Mouse (Mus musculus): ENCODE data around the gene Pik3r1. TPM values are rescaled to one million over a fixed set of nuclear protein-coding genes. Genes with fewer than 3 reads are reported as not detected.

The Pik3r1 gene
- total and polyA plus RNA-seq, 2 experiments: 12.2 to 38.4 TPM

DNA sequence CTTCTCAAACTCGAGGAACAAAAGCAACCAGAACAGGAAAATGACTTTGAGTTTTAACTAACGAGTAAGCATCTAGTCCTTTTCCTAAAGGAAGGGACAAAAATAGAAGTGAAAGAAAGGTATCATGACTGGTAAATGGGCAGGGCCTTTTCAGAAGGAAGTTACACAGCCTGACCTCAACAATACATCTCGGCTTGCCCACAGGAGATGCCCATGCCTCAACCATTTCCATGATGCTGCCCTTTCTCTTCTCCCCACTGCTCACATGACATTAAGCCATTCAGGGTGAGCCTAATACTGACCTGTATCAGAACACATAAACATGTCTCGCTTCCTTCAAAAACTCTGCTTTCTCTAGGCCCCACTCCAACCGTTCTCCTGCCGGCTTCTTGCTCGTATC is 33.8 kb downstream of the Pik3r1 start:
- DNase-seq (ENCODE audit: extremely low read depth, low read depth, low spot score): no peak
- Histone ChIP-seq H3K27ac (replicated peaks; ENCODE audit: insufficient read depth, low read depth, low read length) (no peak overlapping the region), H3K4me1 (ENCODE audit: control insufficient read depth, insufficient read depth, low read length) (peaks cover 29% of the 10 kb centered on the region), H3K27me3 (ENCODE audit: control insufficient read depth, insufficient read depth, low read length) (no peaks in the 10 kb centered on the region), H3K4me3 (ENCODE audit: insufficient read depth, low read depth, low read length) (no peak overlapping the region), H3K9ac (ENCODE audit: low read depth, low read length) (no peak overlapping the region), H3K79me2 (ENCODE audit: control insufficient read depth, insufficient read depth, low read length) (peaks cover 41% of the 10 kb centered on the region), H3K36me3 (ENCODE audit: control insufficient read depth, insufficient read depth, low read length) (no peaks in the 10 kb centered on the region)
- TF ChIP-seq CTCF (IDR thresholded peaks at IDR 0.05; ENCODE audit: low read depth, low read length): no peak
- TF ChIP-seq POLR2A (IDR thresholded peaks at IDR 0.05; ENCODE audit: extremely low read depth, insufficient read depth, low read length): no peak
- 78% methylated on average over 7 of the region's 7 CpGs for WGBS

DNA sequence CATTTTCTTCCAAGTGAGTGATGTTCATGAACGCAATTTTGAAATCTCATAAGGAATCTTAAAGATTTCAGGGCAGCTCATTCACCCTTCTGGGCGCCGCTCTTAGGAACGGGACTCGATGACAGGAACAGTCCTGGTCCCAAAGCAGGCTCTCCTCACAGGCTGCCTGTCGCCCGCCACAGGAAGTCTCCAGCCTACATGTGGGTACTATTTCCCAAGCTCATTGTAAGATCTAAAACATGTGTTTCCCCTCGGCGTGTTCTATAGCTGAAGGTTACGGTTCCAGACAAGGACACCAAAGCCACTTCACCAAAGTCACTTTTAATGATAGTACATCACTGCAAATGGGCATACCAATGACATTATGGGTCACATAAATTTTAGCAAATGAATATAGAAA is 35.3 kb downstream of the Pik3r1 start:
- Histone ChIP-seq H3K4me3 (ENCODE audit: insufficient read depth, low read depth, low read length) (no peak overlapping the region), H3K27me3 (ENCODE audit: control insufficient read depth, insufficient read depth, low read length) (no peaks in the 10 kb centered on the region), H3K27ac (replicated peaks; ENCODE audit: insufficient read depth, low read depth, low read length) (no peak overlapping the region), H3K36me3 (ENCODE audit: control insufficient read depth, insufficient read depth, low read length) (no peaks in the 10 kb centered on the region), H3K9ac (ENCODE audit: low read depth, low read length) (no peak overlapping the region), H3K4me1 (ENCODE audit: control insufficient read depth, insufficient read depth, low read length) (peaks cover 32% of the 10 kb centered on the region), H3K79me2 (ENCODE audit: control insufficient read depth, insufficient read depth, low read length) (peaks cover 46% of the 10 kb centered on the region)
- 82% methylated on average over 10 of the region's 10 CpGs for WGBS
- no peak for TF ChIP-seq POLR2A (IDR thresholded peaks at IDR 0.05; ENCODE audit: extremely low read depth, insufficient read depth, low read length)
- TF ChIP-seq CTCF (IDR thresholded peaks at IDR 0.05; ENCODE audit: low read depth, low read length): no peak
- no peak for DNase-seq (ENCODE audit: extremely low read depth, low read depth, low spot score)

DNA sequence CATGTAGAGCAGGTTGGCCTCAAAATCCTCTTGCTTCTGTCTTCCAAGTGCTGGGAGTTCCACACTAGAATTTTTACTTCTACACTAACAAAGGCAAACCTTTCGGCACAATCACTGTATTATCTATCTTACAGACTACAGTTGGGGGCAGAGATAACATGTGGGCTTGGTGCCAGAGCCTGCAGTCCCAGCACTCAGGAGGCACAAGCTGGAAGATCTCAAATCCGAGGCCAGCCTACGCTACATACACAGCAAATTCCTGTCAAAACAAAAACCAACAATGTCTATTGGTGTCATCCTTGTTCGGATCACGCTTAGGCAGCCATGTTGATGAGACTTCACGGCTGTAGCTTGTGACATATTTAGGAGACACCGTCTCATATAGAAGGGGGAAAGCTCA is 36.2 kb downstream of the Pik3r1 start:
- Histone ChIP-seq H3K9ac (ENCODE audit: low read depth, low read length) (no peak overlapping the region), H3K27ac (replicated peaks; ENCODE audit: insufficient read depth, low read depth, low read length) (no peak overlapping the region), H3K27me3 (ENCODE audit: control insufficient read depth, insufficient read depth, low read length) (no peaks in the 10 kb centered on the region), H3K4me1 (ENCODE audit: control insufficient read depth, insufficient read depth, low read length) (peaks cover 27% of the 10 kb centered on the region), H3K4me3 (ENCODE audit: insufficient read depth, low read depth, low read length) (no peak overlapping the region), H3K79me2 (ENCODE audit: control insufficient read depth, insufficient read depth, low read length) (peaks cover 45% of the 10 kb centered on the region), H3K36me3 (ENCODE audit: control insufficient read depth, insufficient read depth, low read length) (no peaks in the 10 kb centered on the region)
- no peak for DNase-seq (ENCODE audit: extremely low read depth, low read depth, low spot score)
- TF ChIP-seq CTCF (IDR thresholded peaks at IDR 0.05; ENCODE audit: low read depth, low read length) (no peak), POLR2A (IDR thresholded peaks at IDR 0.05; ENCODE audit: extremely low read depth, insufficient read depth, low read length) (no peak)
- WGBS: 80% methylated on average over 7 of the region's 7 CpGs

DNA sequence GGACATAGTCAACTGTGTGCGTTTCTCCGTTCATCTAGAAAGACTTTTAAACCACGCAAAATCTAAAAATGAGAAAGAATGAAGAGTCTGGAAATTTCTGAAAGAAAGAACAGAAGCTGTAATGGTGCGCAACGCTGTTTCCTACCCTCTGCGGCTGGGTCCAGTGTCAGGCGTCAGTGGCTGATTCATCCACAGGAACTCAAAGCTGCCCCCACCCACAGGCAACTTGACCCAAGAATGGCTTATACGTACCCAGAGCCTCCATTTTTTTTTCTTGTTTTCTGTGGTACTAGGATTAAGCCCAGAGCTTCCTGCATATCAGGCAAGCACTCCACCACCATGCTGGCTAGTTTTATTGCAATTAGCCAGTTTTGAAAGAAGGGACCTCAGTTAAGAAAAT is 37.7 kb downstream of the Pik3r1 start:
- 74% methylated on average over 8 of the region's 8 CpGs for whole genome bisulfite sequencing

DNA sequence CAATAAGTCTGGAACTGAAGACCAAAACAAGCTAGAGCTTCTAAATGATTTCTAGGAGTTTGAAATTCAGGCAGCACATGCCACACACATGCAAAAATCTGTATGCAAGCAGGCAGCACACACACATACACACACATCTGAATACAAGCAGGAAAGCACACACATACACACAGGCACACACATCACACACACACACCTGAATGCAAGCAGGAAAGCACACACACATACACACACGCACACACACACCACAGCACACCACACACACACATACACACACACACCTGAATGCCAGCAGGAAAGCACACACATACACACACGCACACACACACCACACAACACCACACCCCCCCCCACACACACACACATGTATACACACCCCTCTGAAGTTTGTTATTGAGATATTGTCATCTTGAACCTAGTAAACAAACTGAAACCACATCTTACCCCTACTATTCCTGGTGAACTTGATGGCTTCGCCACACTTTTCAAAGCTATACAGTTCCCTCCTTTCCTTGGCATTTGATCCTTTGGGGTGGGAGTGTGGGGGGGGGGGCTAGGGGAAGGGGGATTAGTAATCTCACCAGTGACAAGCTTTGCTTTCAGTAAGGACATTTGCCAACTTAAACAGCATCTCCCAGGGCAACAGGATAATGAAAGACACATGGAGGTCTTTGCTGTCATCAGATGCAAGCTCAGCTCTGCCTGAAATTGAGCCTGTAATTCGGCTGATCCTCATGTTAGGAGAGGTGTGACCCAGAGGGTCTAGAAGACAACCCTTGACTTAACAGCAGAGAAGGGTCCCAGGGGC is 38.6 kb downstream of the Pik3r1 start:
- no peak for DNase-seq (ENCODE audit: extremely low read depth, low read depth, low spot score)
- 67% methylated on average over 4 of the region's 4 CpGs for WGBS
- Histone ChIP-seq H3K27ac (replicated peaks; ENCODE audit: insufficient read depth, low read depth, low read length) (no peak overlapping the region; the same call in 1 of the 2 replicates), H3K4me3 (ENCODE audit: insufficient read depth, low read depth, low read length) (no peak overlapping the region), H3K4me1 (ENCODE audit: control insufficient read depth, insufficient read depth, low read length) (peaks cover 25% of the 10 kb centered on the region), H3K36me3 (ENCODE audit: control insufficient read depth, insufficient read depth, low read length) (no peaks in the 10 kb centered on the region), H3K79me2 (ENCODE audit: control insufficient read depth, insufficient read depth, low read length) (peaks cover 42% of the 10 kb centered on the region), H3K9ac (ENCODE audit: low read depth, low read length) (no peak overlapping the region; the same call in 1 of the 2 replicates), H3K27me3 (ENCODE audit: control insufficient read depth, insufficient read depth, low read length) (no peaks in the 10 kb centered on the region)
- TF ChIP-seq CTCF (IDR thresholded peaks at IDR 0.05; ENCODE audit: low read depth, low read length): no peak
- no peak for TF ChIP-seq POLR2A (IDR thresholded peaks at IDR 0.05; ENCODE audit: extremely low read depth, insufficient read depth, low read length)

More for the DNA sequence above, 37.7 kb downstream of the Pik3r1 start:
- peaks cover 22% of the 10 kb centered on the region for H3K4me1 ChIP-seq (ENCODE audit: control insufficient read depth, insufficient read depth, low read length)
- no peaks in the 10 kb centered on the region for H3K27me3 ChIP-seq (ENCODE audit: control insufficient read depth, insufficient read depth, low read length)
- no peak for DNase-seq (ENCODE audit: extremely low read depth, low read depth, low spot score)
- H3K36me3 ChIP-seq (ENCODE audit: control insufficient read depth, insufficient read depth, low read length): no peaks in the 10 kb centered on the region
- H3K4me3 ChIP-seq (ENCODE audit: insufficient read depth, low read depth, low read length): no peak overlapping the region
- TF ChIP-seq POLR2A (IDR thresholded peaks at IDR 0.05; ENCODE audit: extremely low read depth, insufficient read depth, low read length) (no peak), CTCF (IDR thresholded peaks at IDR 0.05; ENCODE audit: low read depth, low read length) (no peak)
- H3K27ac ChIP-seq (replicated peaks; ENCODE audit: insufficient read depth, low read depth, low read length): no peak overlapping the region
- H3K79me2 ChIP-seq (ENCODE audit: control insufficient read depth, insufficient read depth, low read length): peaks cover 42% of the 10 kb centered on the region
- no peak overlapping the region for H3K9ac ChIP-seq (ENCODE audit: low read depth, low read length)

DNA sequence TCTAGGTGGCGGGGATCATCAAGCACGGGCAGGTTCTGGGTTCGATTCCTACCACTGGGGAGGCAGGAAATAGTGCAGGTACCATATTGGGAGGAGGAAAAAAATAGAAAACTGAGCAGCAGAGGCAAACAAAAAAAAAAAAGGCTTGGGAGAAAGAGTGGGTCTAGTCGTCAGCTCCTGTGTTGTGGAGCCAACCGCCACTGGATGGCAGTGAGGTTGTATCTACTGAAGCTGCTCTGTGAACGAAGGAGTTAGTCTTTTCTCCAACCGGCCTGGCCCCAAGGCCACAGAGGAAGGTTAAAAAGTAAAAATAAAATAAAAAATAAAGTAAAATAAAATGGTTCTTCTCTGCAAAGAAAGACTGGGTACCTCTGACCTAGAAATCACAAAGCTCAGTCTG is 39.2 kb downstream of the Pik3r1 start:
- TF ChIP-seq POLR2A (IDR thresholded peaks at IDR 0.05; ENCODE audit: extremely low read depth, insufficient read depth, low read length): no peak
- peak; percentile 66 for TF ChIP-seq CTCF (IDR thresholded peaks at IDR 0.05; ENCODE audit: low read depth, low read length)
- Histone ChIP-seq H3K27me3 (ENCODE audit: control insufficient read depth, insufficient read depth, low read length) (no peaks in the 10 kb centered on the region), H3K36me3 (ENCODE audit: control insufficient read depth, insufficient read depth, low read length) (no peaks in the 10 kb centered on the region), H3K27ac (replicated peaks; ENCODE audit: insufficient read depth, low read depth, low read length) (peak overlapping the region; percentile 13; the same call in 1 of the 2 replicates), H3K4me1 (ENCODE audit: control insufficient read depth, insufficient read depth, low read length) (peaks cover 31% of the 10 kb centered on the region), H3K9ac (ENCODE audit: low read depth, low read length) (no peak overlapping the region), H3K79me2 (ENCODE audit: control insufficient read depth, insufficient read depth, low read length) (peaks cover 45% of the 10 kb centered on the region), H3K4me3 (ENCODE audit: insufficient read depth, low read depth, low read length) (no peak overlapping the region)
- 45% methylated on average over 7 of the region's 7 CpGs for WGBS
- peak; percentile 58 for DNase-seq (ENCODE audit: extremely low read depth, low read depth, low spot score)

Data from liver, adult 2 months (tissue).